Mouse (Mus musculus): ENCODE measurements at regions not wholly inside any gene's neighbourhood (a gene's known extent, or its start where the extent isn't known, plus 50 kb on each side); places are given as distances from the start of the nearest gene placed in this dataset.

GRCm38 (mm10) chr15:36898326-36898725 is 109.2 kb downstream of the Zfp706 start:
- TF ChIP-seq CTCF (IDR thresholded peaks at IDR 0.05; ENCODE audit: extremely low read depth, insufficient read length, insufficient replicate concordance, low read depth, low read length) (no peak), POLR2A (IDR thresholded peaks at IDR 0.05; ENCODE audit: low read depth, low read length) (no peak)
